Mouse (Mus musculus): ENCODE measurements around the gene Dcaf12. TPM values are rescaled to one million over a fixed set of nuclear protein-coding genes. Genes with fewer than 3 reads are reported as not detected.

The Dcaf12 gene
- polyA plus RNA-seq, 1 experiment = 27.1 TPM

DNA sequence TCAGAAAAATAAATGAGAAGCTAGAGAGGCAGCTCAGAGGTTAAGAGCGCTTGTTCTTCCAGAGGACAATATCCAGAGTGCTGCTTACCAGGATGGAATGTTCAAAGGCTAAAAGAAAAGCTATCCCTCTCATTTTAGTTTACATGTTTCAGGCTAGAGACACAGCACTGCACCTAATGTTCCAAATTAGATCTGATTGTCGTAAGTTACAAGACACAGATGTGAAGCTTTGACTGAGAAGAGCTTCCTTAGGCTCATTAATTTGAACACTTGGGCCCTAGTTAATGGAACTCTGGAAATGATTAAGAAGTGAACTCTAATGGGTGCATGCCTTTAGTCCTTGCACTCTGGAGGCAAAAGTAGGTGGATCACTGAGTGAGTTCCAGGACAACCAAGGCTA lies 60.9 kb downstream of the Dcaf12 start:
- H3K4me3 ChIP-seq = no peak overlapping the region
- no peak for TF ChIP-seq E2F4 (IDR thresholded peaks at IDR 0.05; ENCODE audit: insufficient read depth)

DNA sequence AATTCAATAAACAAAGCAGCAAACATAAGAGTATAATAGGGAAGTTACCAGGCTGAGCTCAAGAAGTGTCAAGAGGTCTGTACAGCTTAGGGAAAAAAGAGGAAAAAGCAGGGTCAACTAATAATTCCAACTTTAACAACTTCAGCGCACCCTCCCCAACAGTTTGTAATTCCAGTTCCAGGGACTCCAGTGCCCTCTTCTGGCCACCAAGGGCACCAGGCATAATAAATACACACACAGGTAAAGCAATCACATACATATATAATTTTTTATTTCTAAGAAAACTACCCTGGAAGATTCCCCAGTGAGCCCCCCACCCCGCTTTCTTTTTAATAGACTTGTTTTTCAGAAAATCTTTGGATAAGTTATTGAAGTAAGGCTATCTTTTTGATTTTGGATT lies 69.3 kb downstream of the Dcaf12 start:
- Histone ChIP-seq H3K4me2 (ENCODE audit: low read depth) (no peak overlapping the region), H3K79me2 (ENCODE audit: control insufficient read depth, insufficient read depth) (peaks cover 95% of the 10 kb centered on the region), H3ac (ENCODE audit: control insufficient read depth, insufficient read length) (no peak overlapping the region), H3K4me3 (no peak overlapping the region), H3K27me3 (ENCODE audit: control insufficient read depth, insufficient read depth, insufficient read length) (no peaks in the 10 kb centered on the region), H3K36me3 (ENCODE audit: control insufficient read depth, insufficient read depth) (peaks cover 50% of the 10 kb centered on the region)
- TF ChIP-seq E2F4 (IDR thresholded peaks at IDR 0.05; ENCODE audit: insufficient read depth) = no peak
- TF ChIP-seq SRF (IDR thresholded peaks at IDR 0.05; ENCODE audit: control insufficient read depth, insufficient read length, low read depth) = no peak
- no peak for TF ChIP-seq MYOD1 (IDR thresholded peaks at IDR 0.05; ENCODE audit: control insufficient read depth in 1 of 3, insufficient read length in 2 of 3, low read depth in 2 of 3)
- no peak for TF ChIP-seq USF1 (IDR thresholded peaks at IDR 0.05; ENCODE audit: low read depth)
- no peak for TF ChIP-seq TCF3 (IDR thresholded peaks at IDR 0.05; ENCODE audit: insufficient read length, low read depth)
- TF ChIP-seq CEBPB (IDR thresholded peaks at IDR 0.05; ENCODE audit: insufficient read depth, poor library complexity, severe bottlenecking) = no peak
- no peak for TF ChIP-seq POLR2A (IDR thresholded peaks at IDR 0.05; ENCODE audit: insufficient read length, low read depth)
- TF ChIP-seq MAX (IDR thresholded peaks at IDR 0.05; ENCODE audit: low read depth) = no peak
- TF ChIP-seq TCF12 (IDR thresholded peaks at IDR 0.05; ENCODE audit: insufficient read depth, poor library complexity, severe bottlenecking) = no peak
- no peak for TF ChIP-seq REST (IDR thresholded peaks at IDR 0.05; ENCODE audit: insufficient read depth, insufficient read length)
- no peak for TF ChIP-seq MYOG (IDR thresholded peaks at IDR 0.05; ENCODE audit: control insufficient read depth in 1 of 3, insufficient read depth in 1 of 3, insufficient read length in 2 of 3, low read depth in 2 of 3)
- no peak for TF ChIP-seq POLR2AphosphoS2 (IDR thresholded peaks at IDR 0.05; ENCODE audit: insufficient read length, low read depth)

More for the DNA sequence above, 60.9 kb downstream of the Dcaf12 start:
- Histone ChIP-seq H3K36me3 (ENCODE audit: control insufficient read depth, insufficient read depth) (peaks cover 23% of the 10 kb centered on the region), H3K4me2 (ENCODE audit: low read depth) (no peak overlapping the region), H3K27me3 (ENCODE audit: control insufficient read depth, insufficient read depth, insufficient read length) (no peaks in the 10 kb centered on the region), H3K79me2 (ENCODE audit: control insufficient read depth, insufficient read depth) (peaks cover 94% of the 10 kb centered on the region), H3ac (ENCODE audit: control insufficient read depth, insufficient read length) (no peak overlapping the region)

Other genes with a start within 250 kb of the Dcaf12 start
- gene Aqp3, start 216.7 kb downstream of the Dcaf12 start, polyA plus RNA-seq (2012; fragmentation: generic; extraction: Trizol) = not detected
- gene Nol6, start 190.4 kb downstream of the Dcaf12 start, polyA plus RNA-seq (2012; fragmentation: generic; extraction: Trizol) = 26.3 TPM
- 69.0 TPM for gene Ube2r2, start 179.1 kb downstream of the Dcaf12 start, polyA plus RNA-seq (2012; fragmentation: generic; extraction: Trizol)
- gene Ubap2, start 39.7 kb downstream of the Dcaf12 start, polyA plus RNA-seq (2012; fragmentation: generic; extraction: Trizol) = 71.5 TPM
- 29.2 TPM for gene Ubap1, start 34.1 kb upstream of the Dcaf12 start, polyA plus RNA-seq (2012; fragmentation: generic; extraction: Trizol)
- 7.2 TPM for gene Kif24, start 150.0 kb upstream of the Dcaf12 start, polyA plus RNA-seq (2012; fragmentation: generic; extraction: Trizol)
- 36.9 TPM for gene Nudt2, start 150.3 kb upstream of the Dcaf12 start, polyA plus RNA-seq (2012; fragmentation: generic; extraction: Trizol)
- gene AI464131, start 188.2 kb upstream of the Dcaf12 start, polyA plus RNA-seq (2012; fragmentation: generic; extraction: Trizol) = 33.9 TPM
- 0.06 TPM for gene 1110017D15Rik, start 202.4 kb upstream of the Dcaf12 start, polyA plus RNA-seq (2012; fragmentation: generic; extraction: Trizol)

Data from myocyte (in vitro differentiated cells).